Mouse (Mus musculus) hindbrain, embryonic 14.5 days (tissue): ENCODE results near the gene Prkce. TPM values are rescaled to one million over a fixed set of nuclear protein-coding genes. Genes with fewer than 3 reads are reported as not detected.

Experiments
- ATAC-seq: fragments of 200-750 bp; cut with Nextera tagmentation; 2 replicates; pipeline ENCODE4 v1.8.0; 2017; ENCODE audit warnings: moderate number of reproducible peaks, mild to moderate bottlenecking, moderate TSS enrichment, moderate library complexity; ENCODE audit not compliant: low FRiP score
- DNase-seq: peaks from one replicate; pipeline ENCODE4 v3.0.0-alpha.2; 2015; ENCODE audit warnings: low spot score
- H3K27ac ChIP-seq: fragments of 300-500 bp; sonication (generic); 2 replicates; pipeline ENCODE4 v1.5.1; 2014; ENCODE audit warnings: mild to moderate bottlenecking, moderate library complexity
- H3K27me3 ChIP-seq: fragments of 300-500 bp; sonication (generic); 2 replicates; pipeline ENCODE4 v1.6.1; 2014; ENCODE audit warnings: mild to moderate bottlenecking, low read length, mixed read lengths; ENCODE audit not compliant: control insufficient read depth, insufficient read depth
- H3K36me3 ChIP-seq: fragments of 300-500 bp; sonication (generic); replicated peaks from 2 replicates; pipeline ENCODE4 v1.6.1; 2014; ENCODE audit not compliant: control insufficient read depth, insufficient read depth
- H3K4me1 ChIP-seq: fragments of 300-500 bp; sonication (generic); replicated peaks from 2 replicates; pipeline ENCODE4 v1.6.1; 2014; ENCODE audit warnings: antibody characterized with exemption, low read length, mixed read lengths; ENCODE audit not compliant: control insufficient read depth, insufficient read depth
- H3K4me2 ChIP-seq: fragments of 300-500 bp; sonication (generic); replicated peaks from 2 replicates; pipeline ENCODE4 v1.6.1; 2014; ENCODE audit warnings: mild to moderate bottlenecking, moderate library complexity
- H3K4me3 ChIP-seq: fragments of 300-500 bp; sonication (generic); replicated peaks from 2 replicates; pipeline ENCODE4 v1.5.1; 2014; ENCODE audit warnings: mild to moderate bottlenecking, low read length
- H3K9ac ChIP-seq: fragments of 300-500 bp; sonication (generic); 2 replicates; pipeline ENCODE4 v1.6.1; 2014
- H3K9me3 ChIP-seq: fragments of 300-500 bp; sonication (generic); 2 replicates; pipeline ENCODE4 v1.6.1; 2016; ENCODE audit warnings: low read length; ENCODE audit not compliant: control insufficient read depth
- WGBS: fragments of 180-500 bp; shearing (Covaris S2); extraction: QIAGEN DNeasy Blood & Tissue Kit; methylation state at CpG from one replicate; pipeline ENCODE4 v1.1.7; 2014; 5-methylcytosine and 5-hydroxymethylcytosine counted together
- polyA plus RNA-seq: library from polyadenylated mRNA; unstranded; fragments of >200 nt; fragmentation: Nextera tagmentation; extraction: Ambion mirVana; gene quantifications from 2 replicates; pipeline ENCODE4 v1.2.1, GENCODE M21; 2014

Gene Prkce
- 38.7 and 43.5 TPM in 2 replicates for polyA plus RNA-seq

DNA sequence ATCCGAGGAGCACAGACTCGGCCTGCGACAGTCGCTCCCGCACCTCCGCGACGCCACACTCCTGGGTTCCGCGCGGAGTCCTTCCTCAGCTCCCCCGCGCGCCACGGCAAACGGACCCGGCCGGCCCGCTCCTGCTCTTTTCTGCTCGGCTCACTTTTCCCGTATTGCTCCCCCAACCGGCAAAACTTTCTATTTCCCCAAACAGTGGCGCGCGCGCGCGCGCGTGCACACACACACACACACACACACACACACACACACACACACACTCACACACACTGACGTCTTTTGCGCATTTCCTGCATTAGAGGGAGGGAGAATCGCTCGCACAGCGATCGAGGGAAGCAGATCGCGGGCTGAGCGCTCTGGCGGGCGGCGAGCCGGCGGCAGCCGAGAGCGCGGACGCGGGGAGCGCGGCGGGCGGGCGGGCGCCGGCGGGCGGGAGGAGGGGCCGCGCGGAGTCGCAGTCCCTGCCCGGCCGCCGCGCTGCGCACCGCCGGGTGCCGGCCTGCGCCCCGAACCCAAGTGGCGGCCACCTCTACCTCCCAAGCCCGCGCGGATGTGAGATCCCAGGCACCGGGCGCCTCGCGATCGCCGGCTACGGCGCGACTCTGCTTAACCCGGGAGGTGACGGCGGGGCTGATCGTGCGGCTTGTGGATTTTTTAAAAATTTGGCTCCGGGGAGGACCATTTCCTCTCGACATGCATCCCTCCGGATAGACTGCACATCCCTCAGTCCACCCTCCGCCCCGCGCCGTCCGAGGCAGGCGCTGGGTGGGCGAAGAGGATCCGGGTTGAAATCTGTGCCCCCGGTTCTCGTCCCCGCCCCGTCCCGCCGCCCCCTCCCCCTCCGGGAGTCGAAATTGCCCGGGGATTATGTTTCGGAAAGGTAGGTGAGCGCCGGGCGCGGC lies at the start of gene Prkce:
Prkce (plus strand) TSS at position 466 of the 911 bp plus-strand sequence.
- peak within 1 kb of the TSS; percentile 90 for H3K27ac ChIP-seq
- no peaks in the 10 kb centered on the region for H3K36me3 ChIP-seq
- no peaks in the 10 kb centered on the region for H3K27me3 ChIP-seq
- H3K4me3 ChIP-seq, result peak within 1 kb of the TSS; percentile 77
- peak; percentile 82 for ATAC-seq
- DNase-seq, result peak; percentile 91
- H3K4me2 ChIP-seq, result peak within 1 kb of the TSS; percentile 78
- under 1% methylated on average over 106 of the region's 115 CpGs for WGBS
- peaks cover 25% of the 10 kb centered on the region for H3K4me1 ChIP-seq
- peak within 1 kb of the TSS; percentile 85 for H3K9ac ChIP-seq
- no peaks in the 10 kb centered on the region for H3K9me3 ChIP-seq

DNA sequence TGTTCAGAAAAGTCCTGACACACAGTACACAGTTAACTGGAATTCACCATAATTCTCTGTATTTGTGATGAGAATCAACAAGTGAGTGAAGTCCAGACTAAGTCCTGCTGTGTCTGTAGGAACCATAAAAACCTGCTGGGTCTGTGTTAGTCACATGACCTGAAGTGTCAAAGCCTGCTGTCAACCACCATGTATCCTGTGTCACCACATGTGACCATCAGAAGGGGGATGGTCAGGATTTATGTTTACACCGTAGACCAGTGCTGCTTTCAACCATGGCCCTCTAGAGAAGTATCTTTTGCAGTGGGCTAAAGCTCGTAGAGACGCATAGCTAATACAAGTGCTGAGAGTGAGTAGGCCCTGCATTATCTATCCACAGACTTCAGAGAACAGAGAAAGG lies 44.4 kb upstream of the Prkce start:
- Histone ChIP-seq H3K4me2 (no peak overlapping the region), H3K27ac (no peak overlapping the region), H3K9me3 (no peaks in the 10 kb centered on the region), H3K27me3 (no peaks in the 10 kb centered on the region), H3K9ac (no peak overlapping the region), H3K36me3 (peaks cover 53% of the 10 kb centered on the region), H3K4me1 (no peaks in the 10 kb centered on the region), H3K4me3 (no peak overlapping the region)
- DNase-seq (no peak), ATAC-seq (no peak)
- 92% methylated on average over 3 of the region's 3 CpGs for WGBS

DNA sequence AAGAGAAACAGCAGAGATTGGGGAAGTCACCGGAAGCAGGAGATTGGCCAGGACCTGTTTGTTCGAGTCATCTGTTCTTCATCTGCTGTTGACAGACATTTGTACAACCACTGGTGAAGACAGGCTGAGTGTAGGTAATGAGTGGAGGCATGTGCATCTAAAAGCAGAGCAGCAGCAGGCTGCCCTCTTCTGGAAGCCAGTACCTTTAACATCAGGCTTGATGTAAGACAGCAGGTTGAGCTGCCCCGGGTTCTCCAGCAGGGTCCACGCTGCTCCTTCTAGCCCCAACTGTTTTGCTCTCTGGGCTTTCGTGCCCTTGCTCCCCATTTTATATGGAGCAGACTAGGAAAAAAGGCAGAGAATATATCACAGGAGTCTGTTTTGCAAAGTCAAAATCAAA lies 41.7 kb upstream of the Prkce start:
- no peak overlapping the region for H3K4me2 ChIP-seq
- no peaks in the 10 kb centered on the region for H3K4me1 ChIP-seq
- no peaks in the 10 kb centered on the region for H3K27me3 ChIP-seq
- H3K9ac ChIP-seq, result no peak overlapping the region
- DNase-seq (no peak), ATAC-seq (no peak)
- peaks cover 52% of the 10 kb centered on the region for H3K36me3 ChIP-seq
- 93% methylated on average over 5 of the region's 5 CpGs for WGBS
- H3K4me3 ChIP-seq, result no peak overlapping the region
- H3K27ac ChIP-seq, result no peak overlapping the region
- no peaks in the 10 kb centered on the region for H3K9me3 ChIP-seq

DNA sequence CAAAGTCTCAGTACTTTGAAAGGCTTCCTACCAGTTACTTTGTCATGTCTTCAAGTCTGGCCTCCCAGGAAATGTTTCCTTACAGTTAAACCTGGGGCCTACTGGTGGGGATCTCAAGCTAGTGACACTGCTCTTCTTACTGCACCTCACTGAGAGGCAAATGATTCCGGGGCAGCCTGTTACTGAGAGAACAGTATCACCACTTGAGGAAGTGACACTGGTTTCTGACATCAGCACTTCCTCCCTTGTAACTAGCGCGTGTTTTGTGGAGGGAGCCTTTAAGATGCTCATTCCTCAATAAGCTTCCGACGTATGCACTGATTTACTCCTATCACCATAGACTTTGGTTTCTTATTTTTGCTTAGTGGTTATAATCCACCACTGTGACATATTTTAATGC lies 39.4 kb upstream of the Prkce start:
- no peak overlapping the region for H3K4me2 ChIP-seq
- H3K4me1 ChIP-seq, result no peaks in the 10 kb centered on the region
- no peak overlapping the region for H3K9ac ChIP-seq
- DNase-seq, result no peak
- H3K27ac ChIP-seq, result no peak overlapping the region
- H3K9me3 ChIP-seq, result no peaks in the 10 kb centered on the region
- H3K4me3 ChIP-seq, result no peak overlapping the region
- no peaks in the 10 kb centered on the region for H3K27me3 ChIP-seq
- no peak for ATAC-seq
- peaks cover 35% of the 10 kb centered on the region for H3K36me3 ChIP-seq
- WGBS, result 94% methylated on average over 5 of the region's 5 CpGs

DNA sequence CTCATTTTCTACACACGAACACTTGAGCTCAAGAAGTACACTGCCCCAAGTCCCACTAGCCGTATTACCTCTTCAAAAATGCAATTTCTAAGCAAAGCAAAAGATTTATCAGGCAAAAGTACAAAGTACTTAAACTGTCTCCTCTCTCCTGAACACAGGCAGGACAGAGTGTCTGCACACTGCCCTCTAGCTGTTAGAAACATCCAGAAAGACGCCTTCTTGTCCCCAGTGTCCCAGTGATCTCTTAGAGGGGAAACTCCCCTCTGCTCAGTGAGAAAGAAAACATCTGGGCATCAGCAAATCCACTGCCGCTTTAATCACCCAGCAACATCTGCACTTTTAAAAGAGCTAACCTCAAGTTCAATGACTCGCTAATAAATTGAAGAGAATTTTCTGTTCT lies 35.1 kb upstream of the Prkce start:
- H3K36me3 ChIP-seq, result peaks cover 44% of the 10 kb centered on the region
- H3K4me2 ChIP-seq, result no peak overlapping the region
- ATAC-seq (no peak), DNase-seq (no peak)
- 80% methylated on average over 5 of the region's 5 CpGs for WGBS
- no peaks in the 10 kb centered on the region for H3K9me3 ChIP-seq
- no peaks in the 10 kb centered on the region for H3K4me1 ChIP-seq
- H3K27me3 ChIP-seq, result no peaks in the 10 kb centered on the region
- H3K9ac ChIP-seq, result no peak overlapping the region
- no peak overlapping the region for H3K27ac ChIP-seq
- H3K4me3 ChIP-seq, result no peak overlapping the region

DNA sequence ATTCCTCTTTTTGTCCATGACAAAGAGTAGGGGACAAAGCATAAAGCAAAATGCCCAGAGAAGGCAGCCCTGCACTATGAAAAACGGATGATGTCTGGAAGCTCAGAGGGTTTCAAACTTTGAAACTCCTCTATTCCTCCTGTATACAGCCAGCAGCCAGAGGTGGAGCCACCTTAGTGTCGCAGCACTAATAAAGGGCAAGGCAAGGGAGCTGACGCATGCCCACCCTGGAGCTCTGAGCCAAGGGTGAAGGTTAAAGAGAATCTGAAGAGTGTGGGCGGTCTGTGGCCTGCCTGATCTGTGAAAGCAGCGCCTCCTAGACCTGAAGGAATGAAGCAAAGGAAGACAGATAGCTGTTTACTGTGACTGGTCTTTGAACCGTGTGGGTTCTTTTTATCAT lies 33.1 kb upstream of the Prkce start:
- H3K4me1 ChIP-seq, result no peaks in the 10 kb centered on the region
- H3K27ac ChIP-seq, result no peak overlapping the region
- no peaks in the 10 kb centered on the region for H3K27me3 ChIP-seq
- ATAC-seq (no peak), DNase-seq (no peak)
- no peak overlapping the region for H3K4me2 ChIP-seq
- no peak overlapping the region for H3K4me3 ChIP-seq
- peaks cover 52% of the 10 kb centered on the region for H3K36me3 ChIP-seq
- H3K9me3 ChIP-seq, result no peaks in the 10 kb centered on the region
- 91% methylated on average over 6 of the region's 6 CpGs for WGBS
- no peak overlapping the region for H3K9ac ChIP-seq

DNA sequence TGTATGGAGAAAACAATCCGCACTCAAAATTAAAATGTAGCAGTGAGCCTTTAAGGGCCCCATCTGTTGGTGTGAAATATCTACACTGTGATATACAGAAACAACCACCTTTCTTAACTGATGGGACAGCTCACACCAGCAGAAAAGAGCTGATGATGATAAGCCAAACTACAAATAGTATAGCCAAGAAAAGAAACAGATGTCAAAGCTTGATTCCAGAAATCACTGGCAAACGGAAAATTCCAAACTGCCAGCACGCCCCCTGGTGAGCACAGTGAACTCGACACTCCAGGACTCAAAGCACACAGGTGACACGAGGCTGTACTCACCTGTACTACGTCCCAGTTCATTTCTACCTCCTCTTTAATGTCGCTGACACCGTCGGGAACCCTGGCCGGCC lies 31.8 kb upstream of the Prkce start:
- H3K9ac ChIP-seq, result no peak overlapping the region
- no peak overlapping the region for H3K27ac ChIP-seq
- H3K9me3 ChIP-seq, result no peaks in the 10 kb centered on the region
- H3K36me3 ChIP-seq, result peaks cover 56% of the 10 kb centered on the region
- WGBS, result 84% methylated on average over 10 of the region's 10 CpGs
- no peak overlapping the region for H3K4me2 ChIP-seq
- no peak for DNase-seq
- ATAC-seq, result no peak
- no peaks in the 10 kb centered on the region for H3K27me3 ChIP-seq
- no peaks in the 10 kb centered on the region for H3K4me1 ChIP-seq
- H3K4me3 ChIP-seq, result no peak overlapping the region

DNA sequence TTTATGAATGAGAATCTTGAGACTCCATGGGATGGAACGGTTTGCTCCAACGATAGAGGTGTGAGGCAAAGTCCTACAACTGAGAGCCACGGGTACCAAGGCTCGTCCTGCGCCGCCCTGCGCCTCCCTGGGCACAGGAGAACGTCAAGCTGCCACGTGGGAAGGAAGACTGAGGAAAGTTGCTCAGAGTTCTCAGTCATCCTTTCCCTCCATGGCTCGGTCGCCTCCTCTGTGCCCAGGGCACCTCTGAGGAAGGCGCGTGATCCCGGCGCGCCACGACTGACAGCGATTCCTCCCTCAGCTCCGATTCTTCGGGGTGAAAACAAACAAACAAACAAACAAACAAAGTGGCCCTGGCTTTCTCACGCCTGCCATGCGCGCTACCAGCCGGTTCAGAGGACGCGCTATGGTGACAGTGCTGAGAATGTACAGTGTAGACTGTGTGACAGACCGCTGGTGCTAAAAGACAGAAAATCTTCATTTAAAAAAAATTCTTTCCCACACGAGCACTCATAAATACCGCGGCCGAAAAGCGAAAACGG lies 23.0 kb upstream of the Prkce start:
- H3K27me3 ChIP-seq, result no peaks in the 10 kb centered on the region
- peaks cover 13% of the 10 kb centered on the region for H3K4me1 ChIP-seq
- ATAC-seq, result peak; percentile 83
- WGBS, result under 1% methylated on average over 33 of the region's 33 CpGs
- H3K36me3 ChIP-seq, result peaks cover 2% of the 10 kb centered on the region; the same call in 1 of the 2 replicates
- H3K27ac ChIP-seq, result peak overlapping the region; percentile 40
- H3K4me2 ChIP-seq, result peak overlapping the region; percentile 86
- H3K9me3 ChIP-seq, result no peaks in the 10 kb centered on the region
- peak overlapping the region; percentile 74 for H3K9ac ChIP-seq
- DNase-seq, result no peak
- H3K4me3 ChIP-seq, result peak overlapping the region; percentile 78

DNA sequence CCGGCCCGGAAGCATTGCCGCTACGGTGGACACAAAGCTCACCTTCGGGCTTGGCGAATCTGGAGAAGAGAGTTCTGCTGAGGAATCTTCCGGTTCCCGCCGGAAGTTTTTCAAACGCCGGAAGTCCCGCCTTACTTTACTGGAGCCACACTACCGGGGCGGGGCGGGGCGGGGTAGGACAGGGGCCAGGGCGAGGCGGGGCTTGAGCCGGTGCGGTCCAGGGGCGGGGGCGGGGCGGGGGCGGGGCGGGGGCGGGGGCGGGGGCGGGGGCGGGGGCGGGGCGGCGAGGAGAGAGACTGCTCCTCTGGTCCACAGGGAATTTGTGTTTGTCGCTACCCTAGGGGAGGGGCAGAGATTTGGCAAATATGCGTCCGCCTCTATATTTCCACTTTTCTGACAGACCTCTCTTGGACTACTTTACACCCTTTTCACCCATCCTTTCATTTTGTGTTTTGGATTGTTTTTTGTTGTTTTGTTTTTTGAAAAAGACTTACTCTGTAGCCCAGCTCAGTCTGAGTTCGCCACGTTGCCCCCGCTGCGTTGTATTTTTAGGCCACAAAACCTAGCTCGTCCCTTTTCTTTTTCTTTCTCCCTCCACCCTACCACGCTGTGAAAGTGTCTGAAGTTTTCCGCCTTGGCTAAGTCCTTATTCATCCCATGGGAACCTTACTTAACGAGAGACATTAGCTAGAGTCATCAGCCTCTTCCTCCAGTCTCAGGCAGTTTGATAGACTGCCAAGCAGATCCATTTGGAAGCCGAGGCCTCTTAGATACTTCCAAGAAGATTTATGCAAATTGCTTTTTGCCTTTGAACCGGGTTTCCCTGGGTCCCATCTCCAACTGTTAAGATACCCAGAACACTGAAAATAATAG lies 22.3 kb upstream of the Prkce start, which contains the start of gene Srbd1:
Srbd1 (minus strand) TSS at position 97 of the 873 bp plus-strand sequence.
- Histone ChIP-seq H3K4me3 (peak within 1 kb of the TSS; percentile 78), H3K4me1 (peaks cover 13% of the 10 kb centered on the region), H3K4me2 (peak within 1 kb of the TSS; percentile 86), H3K36me3 (no peaks in the 10 kb centered on the region), H3K27me3 (no peaks in the 10 kb centered on the region), H3K9me3 (no peaks in the 10 kb centered on the region), H3K27ac (peak within 1 kb of the TSS; percentile 40), H3K9ac (peak within 1 kb of the TSS; percentile 74)
- ATAC-seq, result peak; percentile 94
- peak; percentile 93 for DNase-seq
- 1% methylated on average over 33 of the region's 45 CpGs for WGBS
